Mouse (Mus musculus): ENCODE data around the gene Ccdc88c. TPM values are rescaled to one million over a fixed set of nuclear protein-coding genes. Genes with fewer than 3 reads are reported as not detected.

The Ccdc88c gene
- polyA plus RNA-seq, 1 experiment from 2014 or later: 2.3 TPM

- no peaks in the 10 kb centered on the region for H3K9me3 ChIP-seq (replicated peaks)
- no peak overlapping the region for H3K27ac ChIP-seq (ENCODE audit: poor library complexity, severe bottlenecking)
- ATAC-seq (ENCODE audit: insufficient number of reproducible peaks, low FRiP score): no peak
- no peak overlapping the region for H3K9ac ChIP-seq
- WGBS: 58% methylated on average over 3 of the region's 3 CpGs
- H3K4me3 ChIP-seq: no peak overlapping the region
- no peaks in the 10 kb centered on the region for H3K36me3 ChIP-seq
- H3K4me1 ChIP-seq (replicated peaks): no peaks in the 10 kb centered on the region
- H3K4me2 ChIP-seq: no peak overlapping the region
- H3K27me3 ChIP-seq (replicated peaks): 0 out of 2 replicates have a peak, but pooled peaks cover 6% of the 10 kb centered on the region
These were observed 153.3 kb downstream of the Ccdc88c start for GRCm38 (mm10) chr12:100875553-100875952.

- Histone ChIP-seq H3K9ac (no peak overlapping the region), H3K27me3 (replicated peaks) (0 out of 2 replicates have a peak, but pooled peaks cover 6% of the 10 kb centered on the region), H3K27ac (ENCODE audit: poor library complexity, severe bottlenecking) (no peak overlapping the region), H3K9me3 (replicated peaks) (peaks cover 9% of the 10 kb centered on the region), H3K4me3 (no peak overlapping the region), H3K36me3 (no peaks in the 10 kb centered on the region), H3K4me2 (no peak overlapping the region), H3K4me1 (replicated peaks) (no peaks in the 10 kb centered on the region)
- 75% methylated on average over 3 of the region's 3 CpGs for WGBS
- no peak for ATAC-seq (ENCODE audit: insufficient number of reproducible peaks, low FRiP score)
These were observed 155.2 kb downstream of the Ccdc88c start for GRCm38 (mm10) chr12:100873612-100874011.

GRCm38 (mm10) chr12:100871841-100872240, 157.0 kb downstream of the Ccdc88c start:
- Histone ChIP-seq H3K36me3 (no peaks in the 10 kb centered on the region), H3K27me3 (replicated peaks) (0 out of 2 replicates have a peak, but pooled peaks cover 6% of the 10 kb centered on the region), H3K4me1 (replicated peaks) (no peaks in the 10 kb centered on the region), H3K4me2 (no peak overlapping the region), H3K9ac (no peak overlapping the region), H3K4me3 (no peak overlapping the region), H3K27ac (ENCODE audit: poor library complexity, severe bottlenecking) (no peak overlapping the region), H3K9me3 (replicated peaks) (peaks cover 9% of the 10 kb centered on the region)
- 81% methylated on average over 2 of the region's 2 CpGs for WGBS
- no peak for ATAC-seq (ENCODE audit: insufficient number of reproducible peaks, low FRiP score)

- H3K4me2 ChIP-seq: no peak overlapping the region
- H3K27me3 ChIP-seq (replicated peaks): 0 out of 2 replicates have a peak, but pooled peaks cover 6% of the 10 kb centered on the region
- no peak for ATAC-seq (ENCODE audit: insufficient number of reproducible peaks, low FRiP score)
- no peak overlapping the region for H3K9ac ChIP-seq
- H3K27ac ChIP-seq (ENCODE audit: poor library complexity, severe bottlenecking): no peak overlapping the region
- no peaks in the 10 kb centered on the region for H3K36me3 ChIP-seq
- WGBS: 84% methylated on average over 6 of the region's 6 CpGs
- peaks cover 9% of the 10 kb centered on the region for H3K9me3 ChIP-seq (replicated peaks)
- H3K4me1 ChIP-seq (replicated peaks): no peaks in the 10 kb centered on the region
- no peak overlapping the region for H3K4me3 ChIP-seq
These were observed 157.6 kb downstream of the Ccdc88c start for GRCm38 (mm10) chr12:100871234-100871633.

GRCm38 (mm10) chr12:100868049-100868622, 160.7 kb downstream of the Ccdc88c start:
- H3K4me2 ChIP-seq: no peak overlapping the region
- 0 out of 2 replicates have a peak, but pooled peaks cover under 1% of the 10 kb centered on the region for H3K27me3 ChIP-seq (replicated peaks)
- peaks cover 9% of the 10 kb centered on the region for H3K9me3 ChIP-seq (replicated peaks)
- 61% methylated on average over 4 of the region's 4 CpGs for WGBS
- H3K9ac ChIP-seq: no peak overlapping the region
- no peak overlapping the region for H3K27ac ChIP-seq (ENCODE audit: poor library complexity, severe bottlenecking)
- no peak for ATAC-seq (ENCODE audit: insufficient number of reproducible peaks, low FRiP score)
- no peaks in the 10 kb centered on the region for H3K4me1 ChIP-seq (replicated peaks)
- no peak overlapping the region for H3K4me3 ChIP-seq
- no peaks in the 10 kb centered on the region for H3K36me3 ChIP-seq

GRCm38 (mm10) chr12:100867097-100867496, 161.8 kb downstream of the Ccdc88c start:
- no peak overlapping the region for H3K4me2 ChIP-seq
- H3K9ac ChIP-seq: no peak overlapping the region
- H3K27ac ChIP-seq (ENCODE audit: poor library complexity, severe bottlenecking): no peak overlapping the region
- H3K9me3 ChIP-seq (replicated peaks): peaks cover 9% of the 10 kb centered on the region
- H3K4me3 ChIP-seq: no peak overlapping the region
- H3K27me3 ChIP-seq (replicated peaks): no peaks in the 10 kb centered on the region
- H3K36me3 ChIP-seq: no peaks in the 10 kb centered on the region
- no peaks in the 10 kb centered on the region for H3K4me1 ChIP-seq (replicated peaks)
- no peak for ATAC-seq (ENCODE audit: insufficient number of reproducible peaks, low FRiP score)
- WGBS: 84% methylated on average over 8 of the region's 8 CpGs

- no peak for ATAC-seq (ENCODE audit: insufficient number of reproducible peaks, low FRiP score)
- no peaks in the 10 kb centered on the region for H3K36me3 ChIP-seq
- 57% methylated on average over 11 of the region's 11 CpGs for WGBS
These were observed 163.3 kb downstream of the Ccdc88c start for GRCm38 (mm10) chr12:100865509-100866078.

GRCm38 (mm10) chr12:100865072-100865471, 163.8 kb downstream of the Ccdc88c start:
- H3K27me3 ChIP-seq (replicated peaks): no peaks in the 10 kb centered on the region
- peaks cover 8% of the 10 kb centered on the region for H3K9me3 ChIP-seq (replicated peaks)
- H3K4me3 ChIP-seq: no peak overlapping the region
- H3K27ac ChIP-seq (ENCODE audit: poor library complexity, severe bottlenecking): no peak overlapping the region
- H3K9ac ChIP-seq: no peak overlapping the region
- ATAC-seq (ENCODE audit: insufficient number of reproducible peaks, low FRiP score): no peak
- no peaks in the 10 kb centered on the region for H3K4me1 ChIP-seq (replicated peaks)
- H3K4me2 ChIP-seq: no peak overlapping the region
- H3K36me3 ChIP-seq: no peaks in the 10 kb centered on the region

More at GRCm38 (mm10) chr12:100865509-100866078, 163.3 kb downstream of the Ccdc88c start:
- H3K9ac ChIP-seq: no peak overlapping the region
- H3K9me3 ChIP-seq (replicated peaks): peaks cover 9% of the 10 kb centered on the region
- no peaks in the 10 kb centered on the region for H3K4me1 ChIP-seq (replicated peaks)
- H3K27me3 ChIP-seq (replicated peaks): no peaks in the 10 kb centered on the region
- H3K4me2 ChIP-seq: no peak overlapping the region
- no peak overlapping the region for H3K4me3 ChIP-seq
- H3K27ac ChIP-seq (ENCODE audit: poor library complexity, severe bottlenecking): no peak overlapping the region

GRCm38 (mm10) chr12:100862856-100863446, 165.9 kb downstream of the Ccdc88c start:
- no peak overlapping the region for H3K4me3 ChIP-seq
- H3K9me3 ChIP-seq (replicated peaks): no peaks in the 10 kb centered on the region
- H3K4me1 ChIP-seq (replicated peaks): no peaks in the 10 kb centered on the region
- 88% methylated on average over 3 of the region's 3 CpGs for WGBS
- no peaks in the 10 kb centered on the region for H3K36me3 ChIP-seq
- no peak overlapping the region for H3K27ac ChIP-seq (ENCODE audit: poor library complexity, severe bottlenecking)
- H3K27me3 ChIP-seq (replicated peaks): no peaks in the 10 kb centered on the region
- H3K4me2 ChIP-seq: no peak overlapping the region
- no peak overlapping the region for H3K9ac ChIP-seq
- ATAC-seq (ENCODE audit: insufficient number of reproducible peaks, low FRiP score): no peak

GRCm38 (mm10) chr12:100862272-100862671, 166.6 kb downstream of the Ccdc88c start:
- H3K27me3 ChIP-seq (replicated peaks): no peaks in the 10 kb centered on the region
- H3K9ac ChIP-seq: no peak overlapping the region
- no peaks in the 10 kb centered on the region for H3K4me1 ChIP-seq (replicated peaks)
- 78% methylated on average over 3 of the region's 3 CpGs for WGBS
- no peak for ATAC-seq (ENCODE audit: insufficient number of reproducible peaks, low FRiP score)
- H3K4me2 ChIP-seq: no peak overlapping the region
- no peak overlapping the region for H3K27ac ChIP-seq (ENCODE audit: poor library complexity, severe bottlenecking)
- no peaks in the 10 kb centered on the region for H3K9me3 ChIP-seq (replicated peaks)
- no peak overlapping the region for H3K4me3 ChIP-seq
- no peaks in the 10 kb centered on the region for H3K36me3 ChIP-seq

Data from heart, embryonic 12.5 days (tissue).